Mouse (Mus musculus): ENCODE measurements around the gene Cdc16. TPM values are rescaled to one million over a fixed set of nuclear protein-coding genes. Genes with fewer than 3 reads are reported as not detected.

The Cdc16 gene
- polyA plus RNA-seq, 1 experiment, result 20.7 TPM

GRCm38 (mm10) chr8:13785764-13786299 lies 28.4 kb downstream of the Cdc16 start:
- no peak for TF ChIP-seq GATA1 (IDR thresholded peaks at IDR 0.05; ENCODE audit: low read length)

GRCm38 (mm10) chr8:13789606-13790005 lies 32.1 kb downstream of the Cdc16 start:
- no peak for TF ChIP-seq GATA1 (IDR thresholded peaks at IDR 0.05; ENCODE audit: low read length)

- no peak for TF ChIP-seq GATA1 (IDR thresholded peaks at IDR 0.05; ENCODE audit: low read length)
These were observed 35.7 kb downstream of the Cdc16 start for GRCm38 (mm10) chr8:13793097-13793745.

GRCm38 (mm10) chr8:13793746-13794101 lies 36.2 kb downstream of the Cdc16 start:
- TF ChIP-seq GATA1 (IDR thresholded peaks at IDR 0.05; ENCODE audit: low read length), result no peak

- no peak for TF ChIP-seq GATA1 (IDR thresholded peaks at IDR 0.05; ENCODE audit: low read length)
These were observed 40.2 kb downstream of the Cdc16 start for GRCm38 (mm10) chr8:13797676-13798075.

- no peak for TF ChIP-seq GATA1 (IDR thresholded peaks at IDR 0.05; ENCODE audit: low read length)
These were observed 42.1 kb downstream of the Cdc16 start for GRCm38 (mm10) chr8:13799566-13799965.

GRCm38 (mm10) chr8:13828598-13829172 lies 71.2 kb downstream of the Cdc16 start:
- TF ChIP-seq GATA1 (IDR thresholded peaks at IDR 0.05; ENCODE audit: low read length), result no peak

Other genes with a start within 250 kb of the Cdc16 start
- not detected in 2 replicates for gene 1700029H14Rik, start 195.2 kb upstream of the Cdc16 start, polyA plus RNA-seq (2012)
- 0.02 TPM in 1 of 2 replicates, not detected in the other for gene Rasa3, start 80.1 kb upstream of the Cdc16 start, polyA plus RNA-seq (2012)
- not detected in 2 replicates for gene Cfap97d2, start 51.8 kb upstream of the Cdc16 start, polyA plus RNA-seq (2012)
- gene Upf3a, start 27.9 kb downstream of the Cdc16 start, polyA plus RNA-seq (2012), result 45.4 and 54.3 TPM in 2 replicates
- gene AF366264, start 80.7 kb downstream of the Cdc16 start, polyA plus RNA-seq (2012), result not detected in 2 replicates
- 15.9 and 26.3 TPM in 2 replicates for gene Champ1, start 112.0 kb downstream of the Cdc16 start, polyA plus RNA-seq (2012)
- 8.2 and 9.1 TPM in 2 replicates for gene Coprs, start 132.6 kb downstream of the Cdc16 start, polyA plus RNA-seq (2012)

All from G1E-ER4 (cell line).